Mouse (Mus musculus): ENCODE results near the gene Med22. TPM values are rescaled to one million over a fixed set of nuclear protein-coding genes. Genes with fewer than 3 reads are reported as not detected.

Gene Med22
- 30.3 and 34.4 TPM in 2 replicates for polyA plus RNA-seq (2012; rRNA removed)

DNA sequence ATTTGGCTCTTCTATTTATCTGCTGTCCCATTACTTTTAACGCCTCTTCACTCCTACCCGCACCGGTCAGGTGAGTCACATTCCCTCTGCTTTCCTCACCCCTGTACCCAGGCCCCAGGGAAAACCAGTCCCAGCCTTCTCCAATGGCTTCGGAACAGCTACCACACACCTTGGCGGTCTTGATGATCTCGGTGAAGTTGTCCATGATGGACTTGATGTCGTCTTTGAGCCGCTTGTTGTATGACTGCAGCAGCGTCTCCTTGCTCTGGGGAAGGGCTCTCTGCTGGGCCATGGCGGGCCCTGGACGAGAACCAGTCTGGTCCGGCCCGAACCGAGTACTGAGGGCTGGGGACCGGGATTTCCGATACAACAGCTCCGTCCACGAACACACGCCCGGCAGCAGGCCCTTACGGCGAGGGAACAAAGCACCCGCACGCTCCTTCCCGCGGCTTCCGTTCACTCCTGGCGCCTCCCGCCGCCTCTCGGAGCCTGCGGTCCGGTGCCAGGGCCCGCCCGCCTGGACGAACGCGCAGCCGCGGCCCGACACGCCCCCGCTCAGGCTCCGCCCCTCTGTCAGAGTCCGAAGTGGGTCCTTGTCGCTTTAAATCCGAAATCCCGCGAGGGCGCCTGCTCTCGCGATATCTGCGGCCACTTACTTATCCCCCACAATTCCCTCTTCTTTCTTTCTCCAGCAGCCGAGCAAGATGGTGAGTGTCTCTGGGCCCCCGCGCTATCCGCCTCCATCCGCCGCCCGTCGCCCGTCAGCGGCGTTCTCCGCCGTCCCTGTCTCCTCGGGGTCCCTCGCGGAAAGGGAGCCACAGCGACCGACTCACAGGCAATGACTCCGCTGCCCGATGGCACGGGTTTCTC, at the start of gene Med22, which contains the start of gene Rpl7a:
Gene Med22 (minus strand): TSS at position 554 of the 870 bp plus-strand sequence.
Gene Rpl7a (plus strand): TSS at position 641 of the 870 bp plus-strand sequence.
- H3K36me3 ChIP-seq (ENCODE audit: control insufficient read depth, insufficient read depth, low read length): no peaks in the 10 kb centered on the region

DNA sequence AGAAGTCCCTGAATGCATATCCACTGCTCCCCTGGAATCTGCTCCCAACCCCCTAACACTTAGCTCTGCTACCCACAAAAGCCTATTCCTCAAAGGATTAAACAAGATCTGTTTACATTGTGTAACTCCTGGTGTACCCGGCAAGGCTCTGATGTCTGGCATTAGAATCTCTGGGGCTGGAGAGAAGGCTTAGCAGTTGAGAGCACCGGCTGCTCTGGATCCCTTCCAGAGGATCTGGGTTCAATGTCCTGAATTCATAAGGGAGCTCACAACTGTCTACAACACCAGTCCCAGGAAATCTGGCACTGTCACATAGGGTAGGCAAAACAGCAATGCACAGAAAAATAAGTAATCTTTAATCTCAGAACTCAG, 47.0 kb upstream of the Med22 start:
- no peaks in the 10 kb centered on the region for H3K27me3 ChIP-seq (ENCODE audit: control insufficient read depth, insufficient read depth, low read length)
- no peak overlapping the region for H3K4me3 ChIP-seq (ENCODE audit: control insufficient read depth, low read depth, low read length)
- TF ChIP-seq POLR2A (IDR thresholded peaks at IDR 0.05; ENCODE audit: control insufficient read depth, low read depth, low read length) (no peak), CTCF (IDR thresholded peaks at IDR 0.05; ENCODE audit: control insufficient read depth, insufficient read depth, insufficient replicate concordance, low read depth, low read length) (no peak)
- no peaks in the 10 kb centered on the region for H3K4me1 ChIP-seq (ENCODE audit: control insufficient read depth, insufficient read depth, low read length)
- H3K27ac ChIP-seq (ENCODE audit: control insufficient read depth, insufficient read depth, low read depth, low read length): no peak overlapping the region
- H3K36me3 ChIP-seq (ENCODE audit: control insufficient read depth, insufficient read depth, low read length): no peaks in the 10 kb centered on the region; the same call in none of the 2 replicates

More for the DNA sequence above, at the start of gene Med22, which contains the start of gene Rpl7a:
- peak within 1 kb of the TSS; percentile 87 for H3K27ac ChIP-seq (ENCODE audit: control insufficient read depth, insufficient read depth, low read depth, low read length)
- H3K4me1 ChIP-seq (ENCODE audit: control insufficient read depth, insufficient read depth, low read length): peaks cover 7% of the 10 kb centered on the region
- TF ChIP-seq POLR2A (IDR thresholded peaks at IDR 0.05; ENCODE audit: control insufficient read depth, low read depth, low read length): peak; percentile 85
- TF ChIP-seq CTCF (IDR thresholded peaks at IDR 0.05; ENCODE audit: control insufficient read depth, insufficient read depth, insufficient replicate concordance, low read depth, low read length): no peak
- no peaks in the 10 kb centered on the region for H3K27me3 ChIP-seq (ENCODE audit: control insufficient read depth, insufficient read depth, low read length)
- H3K4me3 ChIP-seq (ENCODE audit: control insufficient read depth, low read depth, low read length): peak within 1 kb of the TSS; percentile 91

DNA sequence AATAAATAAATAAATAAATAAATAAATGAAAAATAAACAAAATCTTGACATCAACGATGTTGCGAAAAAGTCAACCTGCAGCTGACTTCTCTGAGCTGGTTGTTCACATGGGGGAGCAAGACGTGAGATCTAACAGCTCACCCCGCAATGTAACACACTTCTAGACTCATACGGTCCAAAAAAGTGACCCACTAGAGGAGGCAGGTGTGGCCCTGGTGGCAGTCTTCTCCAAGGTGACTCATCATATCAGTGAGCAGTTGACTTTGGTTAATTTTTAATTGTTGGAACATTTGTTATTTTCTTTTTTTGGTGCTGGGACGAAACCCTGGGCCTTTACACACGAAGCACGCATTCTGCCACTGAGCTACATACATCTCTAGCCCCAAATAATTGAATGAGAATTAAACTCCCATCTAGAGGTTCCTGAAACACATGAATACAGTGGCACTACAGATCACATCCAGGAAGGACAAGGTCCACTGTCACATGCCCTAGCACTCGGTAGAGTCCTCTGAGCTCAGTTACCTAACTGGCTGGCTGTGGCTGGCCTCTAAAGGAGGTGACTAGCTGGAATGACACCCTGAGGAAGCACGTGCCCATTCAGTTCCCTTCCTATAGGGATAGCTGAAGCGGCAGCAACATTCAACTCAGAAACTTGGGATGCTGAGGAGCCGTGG, 46.5 kb upstream of the Med22 start:
- no peaks in the 10 kb centered on the region; the same call in none of the 2 replicates for H3K36me3 ChIP-seq (ENCODE audit: control insufficient read depth, insufficient read depth, low read length)
- no peak overlapping the region for H3K27ac ChIP-seq (ENCODE audit: control insufficient read depth, insufficient read depth, low read depth, low read length)
- TF ChIP-seq POLR2A (IDR thresholded peaks at IDR 0.05; ENCODE audit: control insufficient read depth, low read depth, low read length): no peak
- TF ChIP-seq CTCF (IDR thresholded peaks at IDR 0.05; ENCODE audit: control insufficient read depth, insufficient read depth, insufficient replicate concordance, low read depth, low read length): no peak
- no peaks in the 10 kb centered on the region for H3K27me3 ChIP-seq (ENCODE audit: control insufficient read depth, insufficient read depth, low read length)
- no peaks in the 10 kb centered on the region for H3K4me1 ChIP-seq (ENCODE audit: control insufficient read depth, insufficient read depth, low read length)
- no peak overlapping the region for H3K4me3 ChIP-seq (ENCODE audit: control insufficient read depth, low read depth, low read length)

DNA sequence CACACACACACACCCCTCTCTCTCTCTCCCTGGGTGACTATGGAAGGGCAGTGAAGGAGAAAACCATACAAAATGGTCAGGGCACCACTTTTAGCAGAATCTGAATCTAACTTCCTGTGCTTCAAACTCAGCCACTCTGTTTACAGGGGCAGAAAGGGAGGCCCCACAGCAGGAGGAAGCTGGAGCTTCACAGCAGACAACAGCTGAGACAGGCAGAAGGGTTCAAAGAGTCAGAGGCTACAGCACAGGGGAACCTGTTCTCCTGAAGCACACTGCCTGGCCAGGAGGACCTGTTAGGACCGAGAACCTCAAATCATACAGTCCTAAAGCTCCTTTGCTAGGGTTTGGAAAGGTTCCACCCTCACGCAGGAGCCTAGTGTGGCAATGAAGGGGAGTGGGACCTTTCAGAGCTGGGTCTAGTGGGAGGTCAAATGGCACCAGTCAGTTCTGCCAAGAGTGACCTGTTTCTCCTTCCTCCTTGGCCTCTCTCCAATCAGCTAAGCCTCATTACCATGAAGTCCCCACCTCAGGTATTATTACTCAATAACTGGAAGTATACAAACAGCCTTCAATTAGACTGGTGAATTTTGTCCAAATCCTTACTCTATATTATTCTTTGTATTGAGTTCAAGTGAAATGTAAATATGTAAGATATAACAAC, 44.4 kb upstream of the Med22 start:
- H3K27me3 ChIP-seq (ENCODE audit: control insufficient read depth, insufficient read depth, low read length): no peaks in the 10 kb centered on the region
- no peaks in the 10 kb centered on the region; the same call in none of the 2 replicates for H3K36me3 ChIP-seq (ENCODE audit: control insufficient read depth, insufficient read depth, low read length)
- no peaks in the 10 kb centered on the region for H3K4me1 ChIP-seq (ENCODE audit: control insufficient read depth, insufficient read depth, low read length)
- TF ChIP-seq POLR2A (IDR thresholded peaks at IDR 0.05; ENCODE audit: control insufficient read depth, low read depth, low read length): no peak
- no peak for TF ChIP-seq CTCF (IDR thresholded peaks at IDR 0.05; ENCODE audit: control insufficient read depth, insufficient read depth, insufficient replicate concordance, low read depth, low read length)
- H3K4me3 ChIP-seq (ENCODE audit: control insufficient read depth, low read depth, low read length): no peak overlapping the region
- no peak overlapping the region for H3K27ac ChIP-seq (ENCODE audit: control insufficient read depth, insufficient read depth, low read depth, low read length)

DNA sequence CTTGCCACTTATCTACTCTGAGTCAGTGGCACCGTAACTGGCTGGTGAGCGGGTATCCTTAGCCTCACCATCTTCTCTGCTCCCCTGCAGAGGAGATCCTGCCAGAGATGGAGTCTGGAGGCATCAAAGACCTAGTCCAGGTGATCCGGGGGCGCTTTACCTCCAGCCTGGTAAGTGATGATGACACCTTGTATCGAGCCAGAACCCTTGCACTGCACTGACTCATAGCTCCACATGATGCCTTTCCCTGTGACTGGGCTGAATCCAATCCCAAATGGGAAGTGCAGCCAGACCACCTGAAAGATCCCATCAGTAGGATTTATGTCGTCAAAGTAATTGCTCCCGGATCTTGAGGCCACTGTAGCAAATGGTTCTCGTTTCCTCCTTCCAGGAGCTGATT, 42.4 kb upstream of the Med22 start:
- Histone ChIP-seq H3K4me1 (ENCODE audit: control insufficient read depth, insufficient read depth, low read length) (no peaks in the 10 kb centered on the region), H3K27ac (ENCODE audit: control insufficient read depth, insufficient read depth, low read depth, low read length) (no peak overlapping the region), H3K36me3 (ENCODE audit: control insufficient read depth, insufficient read depth, low read length) (no peaks in the 10 kb centered on the region; the same call in none of the 2 replicates), H3K4me3 (ENCODE audit: control insufficient read depth, low read depth, low read length) (no peak overlapping the region), H3K27me3 (ENCODE audit: control insufficient read depth, insufficient read depth, low read length) (no peaks in the 10 kb centered on the region)
- no peak for TF ChIP-seq CTCF (IDR thresholded peaks at IDR 0.05; ENCODE audit: control insufficient read depth, insufficient read depth, insufficient replicate concordance, low read depth, low read length)
- no peak for TF ChIP-seq POLR2A (IDR thresholded peaks at IDR 0.05; ENCODE audit: control insufficient read depth, low read depth, low read length)

DNA sequence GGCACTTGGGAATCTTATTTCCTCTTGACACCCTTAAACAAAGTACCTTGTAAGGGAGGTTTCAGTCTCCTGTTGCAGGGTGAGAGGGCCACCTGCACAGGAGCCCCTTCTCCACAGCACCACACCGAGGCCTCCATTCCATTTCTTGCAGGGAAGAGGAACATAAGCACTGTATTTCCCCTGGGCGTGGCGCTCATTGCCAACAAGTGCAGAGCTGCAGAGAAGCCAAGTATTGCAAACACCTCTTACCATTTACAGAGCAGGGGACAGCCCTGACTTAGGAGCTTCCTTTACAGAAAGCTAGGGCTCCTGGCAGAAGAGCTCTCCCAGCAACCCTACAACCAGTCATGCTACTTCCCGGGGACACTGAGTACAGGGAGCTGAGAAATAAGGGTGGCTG, 41.7 kb upstream of the Med22 start:
- Histone ChIP-seq H3K27me3 (ENCODE audit: control insufficient read depth, insufficient read depth, low read length) (no peaks in the 10 kb centered on the region), H3K4me3 (ENCODE audit: control insufficient read depth, low read depth, low read length) (no peak overlapping the region), H3K36me3 (ENCODE audit: control insufficient read depth, insufficient read depth, low read length) (no peaks in the 10 kb centered on the region; the same call in 1 of the 2 replicates), H3K27ac (ENCODE audit: control insufficient read depth, insufficient read depth, low read depth, low read length) (no peak overlapping the region), H3K4me1 (ENCODE audit: control insufficient read depth, insufficient read depth, low read length) (no peaks in the 10 kb centered on the region)
- no peak for TF ChIP-seq POLR2A (IDR thresholded peaks at IDR 0.05; ENCODE audit: control insufficient read depth, low read depth, low read length)
- no peak for TF ChIP-seq CTCF (IDR thresholded peaks at IDR 0.05; ENCODE audit: control insufficient read depth, insufficient read depth, insufficient replicate concordance, low read depth, low read length)
